Mouse (Mus musculus) c-Kit-positive CD71-positive TER-119-negative erythroid progenitor cells, embryonic 14.5 days (primary cell): ENCODE measurements around the gene Gpm6a.
"Not testable (repeated sequence)": the region's sequence is repeated elsewhere in the genome, so short reads cannot be mapped to it uniquely, and the experiment has no call there.

Source experiments
- DNase-seq: peaks from one replicate; pipeline ENCODE4 v3.0.0-alpha.2; 2013; ENCODE audit warnings: low read depth

Gpm6a gene

DNA sequence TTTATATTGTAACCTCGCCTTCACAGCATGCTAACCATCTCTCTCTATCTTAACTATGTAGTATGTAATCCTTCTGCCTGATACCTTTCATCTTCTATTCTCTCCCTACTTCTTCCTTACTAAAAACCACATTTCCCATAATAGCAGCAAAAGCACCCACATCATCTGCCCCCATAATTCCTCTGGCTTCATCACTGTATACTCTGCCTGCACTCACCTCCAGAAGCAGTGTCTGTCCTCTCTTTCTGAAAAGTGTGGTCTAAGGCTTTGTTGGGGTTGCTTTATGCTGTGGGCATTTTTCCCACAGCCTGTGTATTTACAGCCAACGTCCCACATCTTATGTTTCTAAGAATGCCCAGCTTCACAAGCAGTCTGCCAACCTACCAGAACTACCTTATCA lies 57.6 kb downstream of the Gpm6a start:
- no peak for DNase-seq

DNA sequence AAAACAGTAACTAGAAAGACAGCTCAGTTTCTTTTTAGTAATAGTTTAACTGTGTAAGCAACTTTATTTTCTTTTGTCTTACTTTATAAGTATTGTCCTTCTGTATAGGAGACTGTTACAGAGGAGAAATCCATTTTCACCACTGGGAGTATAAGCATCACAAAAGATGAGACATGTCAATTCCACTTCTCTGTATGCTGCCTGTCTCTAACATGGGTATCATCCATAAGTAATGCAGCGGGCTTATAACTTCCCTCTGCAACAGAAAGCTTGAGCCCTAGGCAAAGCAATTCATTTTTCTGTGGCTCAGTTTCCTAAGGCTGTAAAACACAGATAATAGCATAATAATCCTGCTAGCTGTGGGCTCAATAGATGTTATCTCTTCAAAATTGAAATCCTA lies 62.4 kb downstream of the Gpm6a start:
- DNase-seq, result no peak

DNA sequence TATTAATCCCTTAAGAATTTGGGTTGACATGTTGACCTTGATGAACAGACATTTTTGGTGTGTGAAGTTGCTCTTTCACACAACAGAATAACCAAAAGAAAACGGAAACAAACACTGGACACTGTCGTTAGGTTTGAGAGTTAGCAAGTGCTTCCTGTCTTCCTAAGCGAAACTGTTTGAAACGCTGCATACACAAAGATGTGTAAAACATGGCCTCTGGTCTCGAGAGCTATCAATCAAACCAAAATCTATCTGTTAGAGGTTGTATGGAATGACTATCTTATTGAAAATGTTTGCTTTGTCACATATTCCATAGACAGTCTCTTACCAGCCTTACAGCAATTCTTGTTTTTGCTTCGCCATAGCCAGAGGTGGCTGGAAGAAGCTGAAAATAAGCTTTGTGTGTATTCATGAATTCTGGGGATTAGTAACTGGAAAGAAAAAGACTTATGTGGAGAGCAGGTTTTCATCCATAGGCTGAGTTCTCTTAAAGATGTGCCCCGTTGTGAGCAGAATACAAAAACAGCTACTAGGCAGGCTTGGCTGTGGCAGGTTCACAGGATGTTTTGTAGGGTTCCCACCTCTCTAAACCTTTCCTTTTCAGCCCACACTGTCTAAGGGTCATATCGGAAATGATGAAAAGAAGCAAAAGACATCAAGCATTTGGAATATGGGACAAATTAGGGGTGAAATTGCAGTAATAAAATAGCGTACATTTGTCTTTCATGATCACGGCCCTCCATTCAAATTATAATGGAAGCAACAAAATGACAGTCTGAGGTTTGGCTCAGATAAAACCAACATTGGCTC lies 71.4 kb downstream of the Gpm6a start:
- no peak for DNase-seq

DNA sequence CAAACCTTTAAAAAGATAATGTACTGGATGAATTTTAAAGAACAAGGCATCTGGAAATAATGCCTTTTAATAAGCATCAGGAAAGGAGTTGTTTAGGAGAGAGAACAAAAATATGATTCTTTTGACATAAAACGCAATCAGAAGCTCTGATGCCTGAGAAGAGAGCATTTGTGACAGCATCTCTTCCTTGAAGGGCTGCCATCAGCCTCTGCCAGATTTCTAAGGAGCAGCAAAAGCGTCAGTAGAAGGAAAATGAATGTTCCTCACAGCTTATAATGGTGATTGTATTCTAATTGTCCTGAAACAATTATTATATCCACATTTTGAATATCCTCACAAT lies 72.0 kb downstream of the Gpm6a start:
- DNase-seq, result no peak

DNA sequence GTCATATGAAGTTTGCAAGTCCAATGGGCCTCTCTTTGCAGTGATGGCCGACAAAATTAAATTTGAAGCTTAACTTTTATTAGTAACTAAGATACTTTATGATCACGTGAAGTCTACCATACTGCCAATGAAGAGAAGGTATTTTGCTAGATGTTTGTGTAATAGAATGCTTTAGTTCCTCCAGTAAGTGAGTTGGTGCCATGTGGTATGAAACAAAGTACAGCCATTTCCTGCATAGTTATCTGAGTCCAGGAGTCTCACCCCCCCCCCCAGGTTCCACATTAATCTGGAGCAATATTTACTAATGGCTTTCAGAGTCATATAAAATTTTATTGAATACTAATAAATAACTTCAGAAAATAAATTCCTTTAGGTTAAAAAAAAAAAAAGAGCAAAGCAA lies 73.7 kb downstream of the Gpm6a start:
- no peak for DNase-seq

DNA sequence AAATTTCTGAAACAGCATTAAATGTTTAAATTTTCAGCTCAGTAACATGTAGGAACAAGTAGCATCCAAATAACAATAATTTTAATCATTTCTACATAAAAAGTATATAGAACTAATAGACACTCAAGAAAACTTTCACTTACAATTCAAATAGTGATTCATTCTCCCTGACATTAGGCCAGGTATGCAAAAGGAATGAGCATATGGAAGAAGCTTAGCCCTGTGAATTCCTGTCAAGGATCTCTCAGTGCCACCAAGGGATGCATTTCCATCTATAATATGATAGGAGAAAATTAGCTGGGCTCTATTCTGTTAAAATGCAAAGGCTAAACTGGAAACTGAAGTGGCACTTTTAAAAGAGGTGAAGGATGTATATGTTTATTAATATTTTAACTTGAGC lies 76.5 kb downstream of the Gpm6a start:
- DNase-seq, result no peak

DNA sequence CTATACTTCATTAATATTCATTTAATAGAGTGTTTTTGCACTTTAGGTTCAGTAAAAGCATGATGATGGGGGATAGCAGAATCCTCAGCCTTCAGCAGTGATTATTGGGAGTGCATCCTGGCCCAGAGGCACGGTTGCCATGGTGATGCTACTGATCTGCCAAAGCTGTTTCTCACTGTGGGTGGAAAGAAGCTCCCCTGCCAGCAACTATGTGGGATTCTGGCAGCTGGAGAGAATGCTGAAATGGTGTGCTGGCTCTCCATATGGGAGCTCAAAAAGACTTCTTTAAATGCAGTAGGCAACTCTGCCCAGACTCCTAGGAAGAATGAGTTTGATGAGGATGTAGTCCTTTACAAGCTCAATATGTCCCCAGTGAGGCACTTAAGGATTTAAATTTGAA lies 79.7 kb downstream of the Gpm6a start:
- no peak for DNase-seq

DNA sequence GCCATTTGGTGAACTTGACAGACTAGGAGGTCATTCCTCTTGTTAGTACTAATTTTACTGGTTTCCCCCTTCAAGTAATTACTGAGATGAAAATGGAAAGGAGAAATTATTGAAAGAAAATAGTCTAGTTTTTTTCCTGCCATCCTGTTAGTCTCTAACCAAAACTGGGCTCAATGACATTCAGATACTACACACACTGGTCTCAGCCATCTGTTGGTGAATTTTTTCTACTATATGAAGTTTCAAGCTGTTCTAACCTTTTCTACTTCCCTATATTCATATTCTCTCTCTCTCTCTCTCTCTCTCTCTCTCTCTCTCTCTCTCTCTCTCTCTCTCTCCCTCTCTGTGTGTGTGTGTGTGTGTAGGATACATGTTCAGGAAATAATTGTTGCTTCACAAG lies 80.8 kb downstream of the Gpm6a start:
- no peak for DNase-seq

DNA sequence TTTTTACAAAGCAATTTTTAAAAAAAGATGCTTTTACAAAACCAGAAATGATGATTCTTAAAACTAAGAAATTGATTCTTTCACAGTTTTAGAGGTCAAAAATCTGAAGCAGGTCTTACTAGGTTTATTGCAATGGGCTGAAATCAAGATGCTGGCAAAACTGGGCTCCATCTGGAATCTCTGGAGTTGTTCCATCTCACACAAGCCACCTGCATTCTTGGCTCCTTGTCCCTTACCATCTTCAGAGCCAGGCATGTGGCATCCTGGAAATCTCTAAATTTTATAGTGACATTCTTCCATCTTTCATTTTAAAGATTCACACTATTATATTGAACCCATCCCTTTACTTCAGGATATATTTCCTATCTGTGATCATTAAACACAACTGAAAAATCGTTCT lies 88.3 kb downstream of the Gpm6a start:
- no peak for DNase-seq

DNA sequence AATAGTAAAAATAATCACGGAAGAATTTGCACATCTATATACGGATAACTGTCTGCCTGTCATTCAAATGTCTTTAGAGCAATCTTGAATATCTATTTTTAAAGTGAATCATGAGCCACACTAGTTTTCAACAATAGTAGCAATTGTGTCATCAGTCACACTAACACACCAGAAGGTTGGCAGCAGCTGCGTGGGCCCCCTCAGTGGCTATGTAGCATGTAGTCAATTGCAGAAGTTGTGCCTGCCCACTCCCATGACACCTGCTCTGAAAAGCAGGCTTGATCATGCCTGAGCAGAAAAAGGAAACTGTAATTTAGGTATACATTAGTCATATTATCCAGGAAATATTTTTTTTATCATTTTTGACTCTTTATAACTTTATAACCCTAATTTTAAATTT lies 93.8 kb downstream of the Gpm6a start:
- no peak for DNase-seq

DNA sequence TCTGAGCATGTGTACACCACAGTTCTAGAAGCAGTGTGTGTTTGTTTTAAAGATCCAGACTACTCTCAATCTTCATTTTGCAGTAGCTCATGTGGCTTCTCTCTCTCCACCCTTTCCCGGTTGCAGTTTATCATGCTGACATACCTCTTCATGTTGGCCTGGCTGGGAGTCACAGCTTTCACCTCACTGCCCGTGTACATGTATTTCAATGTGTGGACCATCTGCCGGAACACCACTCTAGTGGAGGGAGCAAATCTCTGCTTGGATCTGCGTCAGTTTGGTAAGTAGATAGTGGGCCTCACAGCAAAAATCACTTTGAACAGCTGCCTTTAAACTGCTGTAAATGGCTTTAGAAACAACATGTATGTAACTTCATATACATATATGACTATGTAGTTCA lies 95.3 kb downstream of the Gpm6a start:
- no peak for DNase-seq

DNA sequence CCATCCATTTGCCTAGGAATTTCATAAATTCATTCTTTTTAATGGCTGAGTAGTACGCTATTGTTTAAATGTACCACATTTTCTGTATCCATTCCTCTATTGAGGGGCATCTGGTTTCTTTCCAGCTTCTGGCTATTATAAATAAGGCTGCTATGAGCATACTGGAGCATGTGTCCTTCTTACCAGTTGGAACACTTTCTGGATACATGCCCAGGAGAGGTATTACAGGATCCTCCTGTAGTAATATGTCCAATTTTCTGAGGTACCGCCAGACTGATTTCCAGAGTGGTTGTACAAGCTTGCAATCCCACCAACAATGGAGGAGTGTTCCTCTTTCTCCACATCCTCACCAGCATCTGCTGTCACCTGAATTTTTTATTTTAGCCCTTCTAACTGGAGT lies 114.2 kb downstream of the Gpm6a start:
- DNase-seq, result not testable (repeated sequence)

DNA sequence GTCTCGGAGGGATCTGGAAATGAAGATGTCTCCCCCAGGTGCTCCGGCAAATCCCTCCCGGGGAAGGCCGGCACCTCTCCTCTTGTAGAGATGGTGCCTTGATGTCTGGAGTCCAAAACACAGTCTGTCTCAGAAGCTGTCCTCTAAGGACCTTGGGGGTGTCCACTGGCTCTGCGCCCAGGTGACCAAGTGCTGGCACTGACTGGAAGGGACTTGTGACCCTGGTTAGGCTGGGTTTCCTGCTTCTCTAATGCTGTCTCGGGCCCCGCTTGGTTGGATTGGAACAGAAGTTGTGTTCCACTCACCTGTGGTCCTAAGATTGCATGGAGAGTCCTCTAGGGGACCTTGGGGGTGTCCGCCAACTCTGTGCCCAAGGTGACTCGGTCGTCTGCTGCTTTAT lies 118.8 kb downstream of the Gpm6a start:
- no peak for DNase-seq

DNA sequence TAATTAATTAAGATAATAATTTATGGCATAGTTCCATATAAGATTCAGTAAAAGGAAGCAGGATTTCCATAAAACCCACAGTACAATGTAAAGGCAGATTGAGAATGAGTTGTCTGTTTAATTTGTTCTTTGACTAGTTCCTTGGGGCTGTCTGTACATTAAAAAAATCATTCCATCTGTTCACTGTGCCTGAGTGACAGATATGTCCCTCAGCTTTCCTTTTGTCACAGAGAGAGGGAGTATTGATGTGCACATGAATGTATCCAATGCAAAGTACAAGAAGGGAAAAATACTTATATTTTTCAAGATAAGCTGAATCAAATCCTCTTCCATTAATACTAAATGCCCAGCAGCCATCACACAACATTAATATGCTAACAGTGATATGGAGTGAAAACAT lies 147.6 kb downstream of the Gpm6a start:
- DNase-seq, result no peak

DNA sequence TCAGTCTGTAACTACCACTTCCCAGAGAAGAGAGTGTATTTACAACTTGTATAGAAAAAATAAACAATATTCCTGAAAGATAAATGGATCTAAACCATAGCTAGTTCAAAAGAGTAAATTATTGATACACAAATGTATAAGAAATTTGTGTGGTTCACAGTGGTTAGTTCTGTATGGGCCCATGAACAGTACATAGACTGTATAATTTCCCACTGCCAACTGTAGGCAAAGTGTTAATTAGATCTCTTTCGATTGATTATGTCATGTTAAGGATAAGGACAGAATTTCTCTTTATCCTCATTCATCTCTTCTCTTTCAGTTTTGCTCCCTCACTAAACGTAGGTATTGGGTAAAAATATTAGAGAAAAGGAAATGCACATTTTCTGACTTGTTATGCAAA lies 148.4 kb downstream of the Gpm6a start:
- DNase-seq, result no peak

DNA sequence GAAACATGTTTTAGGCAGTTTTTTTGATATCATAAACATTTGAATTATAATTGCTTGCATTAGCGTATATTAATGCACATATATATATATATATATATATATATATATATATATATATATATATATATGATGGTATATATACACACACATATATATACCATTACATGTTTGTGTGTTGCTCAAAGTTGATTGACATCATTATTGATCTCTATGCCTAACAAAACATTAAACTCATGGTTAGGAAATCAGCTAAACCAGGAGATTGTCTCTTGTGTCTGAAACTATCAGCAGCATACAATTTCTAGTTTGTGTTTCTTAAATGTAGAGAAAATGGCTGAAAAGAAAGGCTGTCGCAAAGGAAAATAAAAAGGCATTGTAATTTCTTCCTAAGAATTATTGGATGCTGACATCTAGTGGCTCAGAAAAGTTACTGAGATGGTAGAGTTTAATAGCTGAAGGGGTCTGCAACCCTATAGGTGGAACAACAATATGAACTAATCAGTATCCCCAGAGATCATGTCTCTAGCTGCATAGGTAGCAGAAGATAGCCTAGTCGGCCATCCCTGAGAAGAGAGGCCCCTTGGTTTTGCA lies 149.3 kb downstream of the Gpm6a start:
- DNase-seq, result no peak
